Mouse (Mus musculus) gastrocnemius, adult 8-10 months (tissue): ENCODE measurements around the gene Syt16. TPM values are rescaled to one million over a fixed set of nuclear protein-coding genes. Genes with fewer than 3 reads are reported as not detected.

Source experiments
- DNase-seq, 2 experiments: peaks; one replicate each; pipeline ENCODE4 v3.0.0; 2022; ENCODE audit warnings: low spot score in 2 of 2
- total RNA-seq, 4 experiments: library from RNA; stranded (reverse); gene quantifications; 2 replicates each; pipeline ENCODE4 v1.2.4; 2022

Syt16 gene
- total RNA-seq, 4 experiments from 2014 or later: not detected

DNA sequence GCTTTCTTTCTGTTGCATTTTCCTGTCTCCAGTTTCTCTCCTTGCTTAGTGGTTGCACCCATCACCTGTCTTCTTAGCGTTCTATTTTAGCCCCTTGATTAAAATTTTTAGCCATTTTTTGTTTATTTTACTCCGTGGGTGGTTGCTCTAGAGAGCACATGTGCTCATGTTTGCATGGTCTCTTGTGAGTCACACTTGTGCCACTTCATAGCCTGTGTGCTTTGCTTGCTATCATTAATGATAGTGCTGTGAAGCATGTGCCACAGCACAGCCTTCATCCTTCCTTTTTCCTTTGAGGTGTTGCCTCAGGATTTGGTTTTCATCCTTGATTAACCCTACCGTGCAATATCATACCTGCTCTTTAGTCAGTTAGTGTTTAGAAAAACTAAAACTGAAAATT is 214.7 kb downstream of the Syt16 start:
- DNase-seq: no peak

DNA sequence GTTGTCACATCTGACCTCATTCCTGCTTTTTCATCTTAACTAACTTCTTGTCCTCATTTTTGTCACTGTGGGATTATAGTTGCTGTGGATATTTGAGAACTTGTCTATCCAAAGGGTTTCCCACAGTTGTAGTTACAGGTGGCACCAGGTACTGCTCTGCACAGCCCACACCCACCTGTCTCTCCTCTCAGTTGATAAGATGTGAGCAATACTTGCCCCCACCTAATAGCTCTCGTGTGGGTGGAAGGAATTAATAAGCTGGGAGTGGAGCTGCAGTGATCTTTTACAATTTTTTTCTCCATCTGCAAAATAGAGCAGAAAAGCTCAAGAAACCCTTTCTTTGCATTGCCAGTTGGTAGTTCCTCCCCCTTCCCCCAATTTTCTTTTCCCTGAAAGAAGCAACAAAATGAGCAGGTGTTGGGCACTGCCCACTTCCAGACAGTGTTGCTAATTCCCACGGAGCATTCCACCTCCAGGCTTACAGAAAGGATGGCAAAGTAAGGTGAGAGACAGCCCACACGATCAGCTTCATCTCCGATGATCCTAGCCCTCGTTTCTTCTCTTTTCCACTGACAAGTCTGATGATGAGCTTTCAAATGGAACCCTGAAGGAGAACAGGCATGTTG is 218.8 kb downstream of the Syt16 start:
- no peak for DNase-seq

DNA sequence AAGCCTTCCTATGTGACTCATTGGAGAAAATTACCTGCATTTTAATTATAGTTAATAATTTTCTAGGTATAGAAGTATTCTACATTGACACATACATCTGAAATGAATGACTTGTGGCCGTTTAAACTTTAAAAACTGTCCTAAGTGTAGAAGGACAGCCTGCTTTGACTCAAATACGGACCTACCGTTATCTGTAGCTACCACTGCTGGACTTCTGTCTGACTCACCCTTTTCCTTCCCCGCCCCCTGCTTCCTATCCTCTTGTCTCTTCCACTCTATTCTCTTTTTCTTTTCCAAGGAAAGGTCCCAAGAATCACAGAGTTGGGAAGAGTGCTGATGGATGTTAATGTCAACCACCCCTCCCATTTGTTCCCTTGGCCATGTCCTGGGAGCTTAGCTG is 222.4 kb downstream of the Syt16 start:
- DNase-seq: no peak

DNA sequence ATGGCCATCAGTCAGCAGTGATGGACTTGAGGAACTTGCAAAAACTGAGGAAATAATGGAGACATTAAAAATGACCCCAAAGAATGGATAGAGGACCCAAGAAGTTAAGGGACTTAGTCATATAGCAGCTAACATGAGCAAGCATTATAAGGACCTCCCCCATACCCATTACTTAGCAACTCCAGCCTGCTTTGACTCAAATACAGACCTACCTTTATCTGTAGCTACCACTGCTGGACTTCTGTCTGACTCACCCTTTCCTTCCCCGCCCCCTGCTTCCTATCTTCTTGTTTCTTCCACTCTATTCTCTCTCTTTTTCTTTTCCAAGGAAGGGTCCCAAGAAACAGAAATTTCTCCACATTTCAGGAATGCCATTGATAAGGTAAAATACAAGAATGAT is 223.2 kb downstream of the Syt16 start:
- DNase-seq: no peak

DNA sequence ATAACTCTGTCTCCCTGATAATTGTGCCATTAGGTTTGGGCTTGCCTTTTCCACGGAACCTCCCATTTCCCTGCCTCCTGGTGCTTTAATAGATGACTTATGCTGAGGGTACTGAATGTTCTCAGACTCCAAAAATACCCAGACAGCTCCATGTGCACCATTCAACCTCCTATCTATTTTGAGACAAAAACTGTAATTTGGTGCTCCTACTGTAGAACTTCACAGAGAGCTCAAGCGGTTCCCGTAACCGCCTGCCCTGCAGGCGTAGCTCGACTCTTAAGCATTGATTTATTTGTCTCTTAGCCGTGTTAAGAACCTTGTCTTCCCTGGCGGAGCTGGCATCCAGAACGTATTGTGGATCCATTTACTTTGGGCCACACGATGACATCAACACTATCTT is 233.3 kb downstream of the Syt16 start:
- no peak for DNase-seq

DNA sequence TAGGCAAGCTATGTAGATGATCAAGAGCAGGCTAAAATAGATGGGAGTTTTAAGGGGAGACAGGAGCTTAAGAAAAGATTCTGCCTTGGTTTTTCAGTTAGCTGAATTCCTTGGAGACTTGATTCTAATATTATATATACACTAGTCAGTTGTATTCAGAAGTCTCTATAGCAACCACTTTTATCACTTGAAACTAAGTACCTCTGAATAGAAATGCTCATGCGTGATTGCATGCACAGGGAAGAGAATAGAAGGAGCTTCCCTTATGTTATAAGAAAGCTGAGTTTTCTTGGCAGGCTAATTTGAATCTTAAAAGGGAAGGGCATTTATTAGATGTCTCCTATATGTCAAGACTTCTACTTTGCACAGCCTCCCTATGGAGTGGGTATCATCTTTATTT is 235.4 kb downstream of the Syt16 start:
- DNase-seq: no peak

DNA sequence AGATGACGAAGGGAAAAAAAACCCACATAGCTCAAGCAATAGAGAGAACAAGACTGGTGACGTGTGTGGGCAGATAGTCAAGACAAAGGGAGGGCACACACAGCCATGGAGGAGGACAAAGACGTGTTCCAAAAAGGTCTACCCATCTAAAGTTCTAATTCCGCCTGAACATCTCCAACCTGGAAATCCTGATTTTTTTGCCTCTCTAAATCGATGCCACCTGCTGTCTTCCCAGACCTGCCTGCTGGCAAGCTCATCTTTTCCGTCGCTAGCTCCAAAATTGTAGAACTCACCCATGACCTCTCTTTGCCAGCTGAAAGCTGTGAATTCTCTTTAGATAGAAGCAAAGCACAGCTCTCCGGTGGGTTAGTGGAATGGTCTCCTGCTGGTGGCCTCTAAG is 238.7 kb downstream of the Syt16 start:
- no peak for DNase-seq

DNA sequence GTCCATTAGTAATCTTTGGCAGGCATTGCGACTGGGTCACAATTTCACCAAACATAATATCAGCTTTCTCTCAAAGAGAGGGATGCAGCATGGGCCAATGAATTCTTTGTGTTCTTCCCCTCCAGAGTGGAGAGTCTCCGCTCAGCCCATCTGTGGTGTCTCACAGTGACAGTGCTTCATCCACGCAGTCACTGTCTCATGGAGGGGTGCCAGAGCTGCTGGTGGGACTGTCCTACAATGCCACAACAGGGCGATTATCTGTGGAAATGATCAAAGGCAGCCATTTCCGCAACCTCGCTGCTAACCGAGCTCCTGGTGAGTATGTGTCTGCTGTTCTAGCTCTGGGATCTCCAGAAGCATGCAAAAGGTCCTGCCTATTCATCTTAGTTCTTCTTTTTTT is 240.6 kb downstream of the Syt16 start:
- no peak for DNase-seq

DNA sequence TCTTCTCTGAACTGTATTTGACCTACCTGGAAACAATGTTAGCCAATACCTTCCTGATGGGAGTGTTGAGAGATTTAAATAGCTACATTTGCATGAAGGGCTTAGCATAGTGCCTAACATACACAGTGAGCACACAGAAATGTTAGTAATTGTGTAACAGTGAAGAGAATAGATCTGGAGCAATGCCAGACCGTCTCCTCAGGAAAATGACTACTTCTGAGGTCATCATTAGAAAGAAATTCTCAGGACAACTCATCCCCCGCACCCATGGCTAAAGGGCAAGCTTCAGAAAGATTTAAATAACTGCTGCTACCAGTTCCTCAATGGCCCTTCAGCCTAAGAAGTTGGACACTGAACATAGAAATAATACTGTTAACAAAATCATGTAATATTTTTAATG is 241.3 kb downstream of the Syt16 start:
- DNase-seq: no peak

DNA sequence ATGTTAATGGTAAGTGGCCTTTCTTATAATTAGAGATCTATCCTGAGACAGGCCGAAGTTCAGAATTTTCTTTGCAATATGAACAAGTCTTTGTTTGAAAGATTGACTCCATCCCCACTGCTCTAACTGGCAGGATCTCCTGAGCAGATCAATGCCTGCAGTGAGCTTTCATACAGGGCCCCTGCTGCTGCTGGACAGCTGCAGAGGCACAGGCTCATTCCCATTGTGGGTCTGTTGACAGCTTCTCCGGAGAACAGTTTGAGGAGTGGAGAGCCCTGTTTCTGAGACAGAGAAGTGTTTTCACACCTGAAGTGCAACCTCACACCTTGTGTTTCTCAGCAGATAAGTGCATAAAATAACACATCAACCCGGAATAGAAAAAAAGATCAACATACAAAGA is 267.4 kb downstream of the Syt16 start:
- DNase-seq: no peak

DNA sequence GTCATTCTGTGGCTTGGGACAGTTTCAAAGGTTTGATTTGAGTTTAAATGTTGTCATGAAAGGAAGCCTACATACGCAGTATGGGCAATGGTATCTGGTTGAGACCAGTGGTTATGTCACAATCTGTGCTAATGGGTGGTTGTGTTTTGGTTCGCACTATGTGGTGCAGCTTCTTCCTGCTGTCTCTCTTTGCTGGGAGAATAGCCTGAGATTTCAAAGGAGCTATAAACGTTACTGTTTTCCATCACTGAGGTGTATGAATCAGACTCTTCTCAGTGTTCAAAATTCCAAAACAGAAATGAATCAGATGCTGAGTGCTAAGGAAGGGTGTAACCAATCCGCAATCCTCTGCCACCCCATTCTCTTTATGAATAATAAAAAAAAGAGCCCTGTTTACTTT is 269.6 kb downstream of the Syt16 start:
- DNase-seq: no peak

DNA sequence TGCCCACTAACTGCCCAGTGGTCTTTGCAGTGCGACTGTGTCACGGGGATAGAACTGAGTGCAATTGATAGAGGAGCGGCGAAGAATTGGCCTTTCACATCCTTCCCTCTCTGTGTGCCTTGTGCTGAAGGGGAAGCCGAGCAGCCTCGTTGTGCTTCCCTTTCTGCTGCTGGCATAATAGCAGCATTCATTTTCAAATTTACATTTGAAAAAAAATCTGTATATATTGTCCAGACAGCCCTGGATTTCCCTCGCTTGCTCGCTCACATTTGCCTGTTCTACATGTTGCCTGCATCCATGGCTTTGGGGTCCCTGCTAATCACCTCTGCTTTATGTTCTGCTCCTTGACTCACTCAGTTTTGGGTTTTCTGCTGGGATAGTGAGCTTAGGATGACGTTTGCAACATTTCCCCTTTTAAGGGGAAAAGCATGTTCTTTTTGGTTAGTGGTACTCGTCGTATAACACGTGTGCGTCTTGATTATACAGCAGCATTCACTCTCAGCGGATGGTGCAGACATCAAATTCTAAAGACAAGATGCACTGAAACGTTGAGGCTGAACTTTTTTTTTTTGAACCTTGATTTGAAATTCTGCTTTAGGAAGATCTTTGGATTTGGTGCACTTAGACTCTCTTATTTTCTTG is 271.3 kb downstream of the Syt16 start:
- DNase-seq: no peak

DNA sequence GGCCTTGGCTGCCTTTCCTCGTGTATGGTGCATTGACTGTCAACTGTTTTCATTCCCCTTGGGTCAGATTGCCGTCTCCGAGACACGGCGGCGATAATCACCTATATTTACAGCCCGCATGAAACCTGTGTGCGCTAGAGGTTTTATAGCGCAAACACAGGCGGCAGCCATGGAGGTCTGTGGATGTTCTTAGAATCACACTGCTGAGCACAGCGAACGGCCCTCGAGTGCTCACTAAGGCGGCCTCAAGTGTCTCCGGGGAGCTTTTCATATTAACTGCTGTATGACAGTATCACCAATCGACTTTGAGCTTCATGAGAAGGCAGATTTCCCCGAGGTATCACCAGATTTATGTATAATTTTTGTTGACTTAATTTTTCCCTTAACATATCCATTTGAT is 275.1 kb downstream of the Syt16 start:
- no peak for DNase-seq

DNA sequence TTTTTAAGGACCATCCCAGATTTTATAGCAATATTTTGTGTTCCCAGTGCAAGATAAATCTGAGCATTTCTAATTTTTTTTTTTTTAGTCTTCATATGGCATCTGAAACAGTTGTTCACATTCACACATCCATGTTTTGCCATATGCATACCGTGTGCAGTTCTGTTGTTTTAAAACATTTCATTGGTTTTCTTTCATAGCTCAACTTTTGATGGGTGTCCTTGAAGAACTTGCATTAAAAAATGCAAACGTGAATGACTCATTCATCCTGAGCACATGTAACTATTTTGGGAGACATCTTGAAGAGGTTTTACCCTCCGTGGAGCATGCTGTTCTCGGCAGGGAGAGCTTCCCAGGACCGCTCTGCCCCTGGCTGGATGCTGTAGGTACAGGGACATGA is 279.8 kb downstream of the Syt16 start:
- no peak for DNase-seq

DNA sequence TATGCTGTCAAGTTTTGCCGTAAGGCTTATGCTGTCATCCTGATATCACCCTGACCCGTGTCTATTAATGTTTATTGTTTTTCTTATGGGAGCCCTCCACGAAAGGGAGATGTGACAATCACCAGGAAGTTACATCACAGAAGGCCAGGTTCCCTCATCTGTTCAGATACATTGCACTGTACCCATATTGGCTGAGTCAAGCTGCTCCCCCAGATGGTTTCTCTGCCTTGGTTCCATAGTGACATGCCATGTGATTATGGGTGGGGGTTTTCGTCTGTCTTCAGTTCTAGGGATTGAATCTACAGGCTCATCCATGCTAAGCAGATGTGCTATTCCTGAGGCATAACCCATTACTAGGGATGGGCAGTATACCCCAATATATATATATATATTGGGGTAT is 283.9 kb downstream of the Syt16 start:
- DNase-seq: no peak

DNA sequence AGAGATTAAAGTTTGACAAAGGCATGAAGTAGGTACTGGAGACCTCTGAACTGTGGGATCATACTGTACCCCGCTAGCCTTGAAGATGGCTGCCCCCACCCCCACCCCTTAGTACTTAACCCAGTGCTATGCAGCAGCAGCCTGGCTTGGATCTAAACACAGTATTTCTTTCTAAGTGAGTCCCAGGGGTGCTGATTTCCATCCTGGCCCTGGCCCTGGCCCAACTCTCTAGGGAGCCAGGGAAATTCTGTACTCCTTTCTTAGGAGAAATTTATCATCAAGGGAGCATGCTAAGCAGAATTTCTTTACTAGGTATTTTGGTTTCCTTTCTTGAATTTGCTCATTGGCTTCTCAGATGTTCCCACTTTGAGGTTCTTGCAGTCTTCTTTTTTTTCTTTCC is 285.4 kb downstream of the Syt16 start:
- no peak for DNase-seq

DNA sequence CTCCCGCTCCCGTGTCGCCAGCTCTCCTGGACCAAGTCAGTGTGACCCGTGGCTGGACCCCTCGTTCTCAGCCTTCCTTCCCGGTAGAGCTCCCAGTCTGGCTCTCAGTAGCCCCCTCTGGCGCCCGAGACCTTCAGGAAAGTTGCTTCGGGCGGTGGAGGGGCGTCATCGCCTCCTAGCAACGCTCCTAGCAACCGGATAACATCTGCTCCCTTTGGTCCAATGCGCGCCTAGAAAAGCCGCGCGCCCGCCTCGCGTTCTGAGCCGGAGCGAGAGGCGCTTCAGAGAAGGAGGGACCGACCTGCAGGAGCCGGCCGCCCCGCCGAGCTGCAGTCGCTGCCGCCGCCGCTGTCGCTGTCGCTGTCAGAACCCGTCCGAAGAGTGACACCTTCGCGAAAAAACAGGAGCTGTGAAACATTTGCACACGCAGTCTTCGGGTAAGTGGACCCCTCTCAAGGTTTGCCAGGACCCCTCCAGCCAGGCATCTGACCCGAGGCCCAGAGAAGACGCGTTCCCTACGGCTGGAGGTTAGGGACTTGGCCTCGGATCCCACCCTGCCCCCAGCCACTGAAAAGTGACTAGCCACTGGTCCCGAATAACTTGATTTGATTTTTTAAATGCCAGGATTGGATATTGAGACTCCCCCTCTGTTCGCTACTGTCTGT is 286.7 kb downstream of the Syt16 start:
- DNase-seq: peak in 1 of 2 experiments; percentile 24

DNA sequence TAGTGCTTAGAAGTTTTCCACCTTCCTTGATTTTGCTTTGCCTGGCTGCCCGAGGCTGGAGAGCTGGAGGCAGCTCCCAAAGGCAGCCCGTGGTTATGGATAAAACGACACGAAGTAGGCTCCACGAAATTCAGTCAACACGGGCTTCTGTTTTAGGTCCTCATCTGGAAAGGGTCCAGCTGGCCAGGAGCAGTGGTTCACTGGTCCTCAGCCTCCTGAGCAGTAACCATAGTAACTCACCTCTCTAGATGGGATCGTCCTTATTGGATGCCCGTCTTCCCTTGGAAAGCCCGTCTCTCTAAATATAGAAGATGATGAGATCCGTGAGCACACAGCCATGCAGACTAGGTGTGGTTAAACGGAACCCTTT is 287.2 kb downstream of the Syt16 start:
- DNase-seq: no peak

DNA sequence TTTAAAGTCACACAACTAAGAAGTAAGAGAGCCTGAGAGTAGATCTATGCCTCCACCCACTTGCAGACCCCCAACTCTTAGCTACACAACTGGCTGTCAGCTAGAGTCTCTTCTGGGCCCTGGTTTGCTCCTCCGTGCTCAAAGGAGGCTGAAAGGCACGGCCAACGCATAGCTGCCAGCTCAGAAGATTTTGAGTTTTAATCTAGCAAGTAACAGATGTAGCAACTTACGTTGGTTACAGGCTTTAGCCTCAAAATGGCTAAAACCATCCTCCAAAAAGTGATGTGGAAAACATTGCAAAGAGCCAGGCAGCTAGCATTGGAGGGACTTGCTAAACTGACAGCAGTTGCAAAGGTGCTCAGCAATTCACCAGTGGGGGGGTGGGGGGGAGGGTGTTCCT is 293.5 kb downstream of the Syt16 start:
- no peak for DNase-seq

DNA sequence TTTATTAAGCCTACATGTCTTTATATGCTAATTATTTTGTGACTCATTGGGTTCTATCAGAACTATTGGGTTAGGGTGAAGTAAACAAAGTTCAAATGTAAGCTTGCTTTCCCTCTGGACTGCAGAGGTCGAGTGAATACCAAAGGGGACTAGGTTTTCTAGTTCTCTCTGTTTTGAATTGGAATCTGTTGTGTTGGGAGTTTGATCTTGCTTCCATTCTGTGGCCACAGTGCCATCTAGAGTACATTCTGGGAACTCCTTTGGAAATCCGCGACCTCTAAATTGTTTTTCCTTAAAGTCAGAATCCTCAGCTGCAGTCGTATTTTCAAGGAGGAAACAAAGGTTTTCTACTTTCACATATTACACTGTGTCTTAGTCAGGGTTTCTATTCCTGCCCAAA is 296.2 kb downstream of the Syt16 start:
- DNase-seq: no peak

DNA sequence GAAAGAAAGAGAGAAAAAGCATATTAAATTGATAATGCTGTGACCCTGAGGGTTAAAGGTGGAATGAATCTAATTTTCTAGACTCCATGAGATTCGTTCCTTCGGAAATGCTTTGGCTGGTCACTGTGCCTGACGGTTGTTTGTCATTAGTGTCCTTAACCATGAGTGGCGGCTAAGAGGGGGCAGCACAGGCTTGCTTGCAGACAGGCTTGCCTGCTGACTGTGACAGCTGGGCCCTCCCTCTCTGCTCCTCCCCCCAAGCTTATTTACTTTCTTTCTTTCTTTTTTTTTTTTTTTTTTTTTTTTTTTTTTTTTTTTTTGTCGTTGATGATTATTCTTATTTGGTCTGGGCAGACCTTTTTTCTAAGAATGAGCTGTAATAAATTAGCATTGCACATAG is 298.9 kb downstream of the Syt16 start:
- no peak for DNase-seq

DNA sequence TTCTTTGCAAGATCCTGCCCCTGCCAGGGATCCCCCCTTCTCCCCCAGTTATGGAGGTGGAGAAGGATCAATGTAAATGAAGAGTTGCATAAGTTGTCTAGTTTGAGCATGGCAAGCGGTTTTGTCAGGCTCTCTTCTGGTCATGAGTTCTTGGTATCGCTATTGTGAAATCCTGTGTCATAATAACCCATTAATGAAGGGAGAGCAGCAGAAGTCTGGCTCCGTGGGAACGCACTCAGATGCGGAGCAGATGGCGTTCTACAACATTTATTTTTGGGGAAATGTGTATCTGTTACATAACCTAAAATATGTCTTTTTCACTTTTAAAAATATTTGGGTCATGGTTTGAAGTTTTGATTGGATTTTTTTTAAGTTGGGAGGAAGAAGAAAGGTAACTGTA is 304.1 kb downstream of the Syt16 start:
- DNase-seq: no peak
